Mouse (Mus musculus) cerebellum, postnatal 10 days (tissue): ENCODE results near the gene 1700008O03Rik.

Experiments used
- DNase-seq, 2 experiments: peaks; one replicate each; pipeline ENCODE4 v3.0.0; 2021; ENCODE audit warnings: mixed read lengths in 2 of 2

Gene 1700008O03Rik

DNA sequence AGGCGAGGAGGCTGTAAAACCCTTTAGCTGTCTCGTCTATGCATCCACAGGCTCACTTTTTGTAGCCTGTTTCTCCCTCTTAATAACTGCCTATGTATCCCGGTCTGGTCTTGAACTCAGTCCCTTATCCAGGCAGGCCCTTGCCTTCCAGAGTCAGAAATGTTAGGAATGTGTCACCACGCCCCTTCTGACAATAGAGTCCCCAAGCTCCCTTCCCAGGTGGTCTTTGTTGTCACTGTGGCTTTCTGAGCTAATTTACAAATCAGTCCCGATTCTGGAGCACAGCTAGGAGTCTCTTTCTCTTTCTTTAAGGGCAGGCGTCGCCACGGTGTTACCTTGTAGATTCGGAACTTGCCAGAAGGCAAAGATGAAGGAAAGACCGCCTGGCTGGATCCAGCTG lies 10.4 kb downstream of the 1700008O03Rik start:
- DNase-seq: no peak

DNA sequence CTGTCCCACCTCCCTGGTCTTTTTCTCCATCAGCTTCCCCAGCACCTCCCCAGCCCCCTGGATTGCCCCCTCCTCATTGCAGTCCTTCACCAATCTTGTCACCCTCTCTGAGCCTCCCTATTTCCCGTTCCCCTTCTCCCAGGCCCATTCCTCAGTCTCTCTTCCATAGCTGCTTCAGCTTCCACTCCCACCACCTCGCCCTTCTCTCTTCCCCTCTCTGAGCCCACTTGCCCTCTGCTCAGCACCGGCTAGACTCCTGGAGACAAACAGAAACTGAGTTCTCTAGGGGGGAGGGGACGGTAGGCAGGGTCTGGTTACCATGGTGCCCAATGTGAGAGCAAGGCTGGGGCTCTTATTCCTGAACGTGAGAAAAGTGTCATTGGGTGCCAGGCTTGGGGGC lies 10.9 kb downstream of the 1700008O03Rik start:
- no peak for DNase-seq

DNA sequence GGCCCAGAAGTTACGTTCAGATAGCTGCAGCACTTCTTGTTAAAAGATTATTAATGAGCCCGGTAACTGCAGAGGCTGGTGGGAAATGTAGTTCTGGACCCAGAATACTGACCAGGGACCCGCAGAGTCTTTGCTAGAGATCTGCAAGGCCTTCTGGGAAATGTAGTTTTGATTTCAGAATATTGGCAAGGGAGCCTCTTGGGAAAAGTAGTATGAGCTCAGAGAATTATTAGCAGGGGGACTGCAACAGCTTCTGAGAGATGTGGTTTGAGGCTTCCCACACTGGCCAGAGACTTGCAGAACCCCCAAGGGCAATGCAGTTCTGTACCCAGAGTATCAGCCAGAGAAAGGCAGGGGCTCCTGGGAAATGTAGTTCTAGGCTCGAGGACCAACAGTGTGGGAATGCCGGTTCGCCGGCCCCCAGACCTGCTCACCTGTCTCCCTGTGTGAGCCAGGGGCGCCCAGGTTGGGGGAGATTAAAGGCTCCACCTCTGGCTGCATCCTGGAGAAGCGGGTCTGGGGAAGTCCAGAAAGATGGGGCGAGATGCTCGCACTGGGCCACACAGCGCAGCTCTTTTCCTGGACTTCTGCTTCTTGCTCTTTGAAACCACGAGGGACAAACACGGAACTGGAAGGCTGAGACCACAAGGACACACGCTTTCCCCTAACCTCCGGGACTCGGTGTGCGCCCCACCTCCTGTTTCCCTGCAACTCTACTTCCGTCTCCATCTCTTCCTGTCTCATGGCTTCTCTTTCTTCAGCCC lies 11.5 kb downstream of the 1700008O03Rik start:
- peak; percentile 84 to 86 for DNase-seq

DNA sequence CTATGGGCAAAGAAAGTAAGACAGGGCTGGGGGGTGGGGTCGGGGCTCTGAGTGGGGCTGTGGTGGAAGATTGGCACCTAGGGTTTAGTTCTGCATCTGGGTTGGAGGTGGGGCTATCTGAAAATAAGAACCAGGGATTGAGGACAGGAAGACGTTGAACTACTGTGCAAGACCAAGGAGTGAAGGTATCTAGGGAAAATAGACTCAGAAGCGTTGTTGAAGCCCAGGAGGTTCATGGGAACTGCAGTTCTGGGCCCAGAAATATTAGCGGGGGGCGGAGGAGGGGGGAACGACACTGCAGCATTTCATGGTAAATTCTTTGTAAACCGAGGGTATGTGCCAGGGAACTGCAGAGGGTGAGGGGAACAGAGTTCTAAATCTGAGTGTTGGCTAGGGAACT lies 12.2 kb downstream of the 1700008O03Rik start:
- DNase-seq: no peak

DNA sequence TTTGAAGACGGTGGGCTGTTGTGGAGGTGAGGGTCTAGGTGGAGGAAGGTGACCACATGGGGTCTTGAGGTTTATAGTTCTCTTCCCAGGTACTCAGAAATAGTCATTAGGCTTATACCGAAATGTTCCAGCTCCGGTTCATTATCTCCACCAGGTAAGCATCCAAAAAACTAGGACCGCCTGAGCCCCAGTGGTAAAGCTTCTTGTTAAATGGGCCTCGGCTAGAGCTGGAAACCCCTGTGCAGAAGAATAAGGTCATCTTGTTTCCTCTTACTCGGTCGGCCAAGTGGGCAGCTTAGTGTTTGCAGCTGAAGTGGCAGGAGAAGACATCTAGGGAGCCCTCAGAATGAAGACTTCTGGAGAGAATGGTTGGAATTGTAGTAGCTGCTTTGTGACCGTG lies 12.9 kb downstream of the 1700008O03Rik start:
- DNase-seq: no peak

DNA sequence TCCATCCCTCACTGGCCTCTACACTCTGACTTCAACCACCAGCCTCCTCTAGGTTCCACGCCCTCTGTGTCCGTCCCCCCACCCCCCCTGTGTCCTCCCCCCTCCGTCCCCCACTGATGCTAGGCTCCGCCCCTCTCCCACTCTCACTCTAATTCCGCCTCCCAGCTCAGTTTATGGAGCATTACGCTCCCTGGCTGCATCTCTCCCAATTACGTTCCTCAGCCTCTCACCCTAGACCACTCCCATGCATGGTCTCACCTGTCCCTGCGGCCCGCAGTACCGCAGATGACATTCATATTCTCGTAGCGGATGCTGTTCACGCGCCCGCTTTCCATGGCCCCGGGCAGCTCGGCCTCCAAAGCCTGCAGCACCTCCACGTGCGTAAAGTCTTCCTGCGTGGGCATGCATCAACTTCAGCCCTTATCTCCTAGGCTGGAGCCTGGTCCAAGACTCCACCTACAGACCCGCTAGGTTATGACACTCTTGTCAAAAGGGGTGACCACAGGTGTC lies 24.8 kb downstream of the 1700008O03Rik start:
- DNase-seq: peak; percentile 63 to 73

DNA sequence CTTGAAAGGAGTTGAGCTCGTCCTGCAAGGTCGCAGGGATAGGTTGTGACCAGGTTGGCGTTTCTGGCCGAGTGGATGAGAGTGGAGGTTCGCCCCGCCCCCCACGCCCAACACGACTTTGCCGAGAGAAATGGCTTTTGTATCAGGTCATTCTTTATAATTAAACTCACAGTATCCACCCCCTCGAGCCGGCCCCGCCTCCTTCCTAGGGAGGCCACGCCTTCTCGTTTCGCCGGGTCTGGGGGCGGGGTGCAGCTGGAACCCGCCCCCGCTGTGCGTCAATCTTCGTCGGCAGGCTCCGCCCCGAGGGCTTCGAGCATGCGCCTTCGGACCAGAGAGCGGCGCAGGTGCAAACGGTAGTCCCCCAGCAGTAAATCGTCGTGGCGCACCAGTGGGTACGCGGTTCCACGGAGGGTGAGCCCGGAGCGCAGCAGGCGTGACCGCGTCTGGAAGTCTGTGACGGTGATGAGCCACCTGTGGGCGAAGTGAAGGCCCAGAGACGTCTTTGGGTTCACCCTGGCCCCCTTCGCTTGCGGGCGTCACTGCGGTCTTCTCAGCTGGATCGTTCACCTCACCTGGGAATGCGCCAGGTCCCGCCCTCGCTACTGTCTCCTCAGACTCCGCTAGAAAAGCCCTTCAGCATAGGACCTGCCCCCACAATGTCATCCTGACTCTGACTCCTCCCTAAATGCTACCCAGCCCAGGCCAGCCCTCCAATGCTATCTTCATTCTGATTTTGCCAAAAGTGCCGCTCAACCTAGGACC lies 25.5 kb downstream of the 1700008O03Rik start:
- DNase-seq: peak; percentile 97 to 98

DNA sequence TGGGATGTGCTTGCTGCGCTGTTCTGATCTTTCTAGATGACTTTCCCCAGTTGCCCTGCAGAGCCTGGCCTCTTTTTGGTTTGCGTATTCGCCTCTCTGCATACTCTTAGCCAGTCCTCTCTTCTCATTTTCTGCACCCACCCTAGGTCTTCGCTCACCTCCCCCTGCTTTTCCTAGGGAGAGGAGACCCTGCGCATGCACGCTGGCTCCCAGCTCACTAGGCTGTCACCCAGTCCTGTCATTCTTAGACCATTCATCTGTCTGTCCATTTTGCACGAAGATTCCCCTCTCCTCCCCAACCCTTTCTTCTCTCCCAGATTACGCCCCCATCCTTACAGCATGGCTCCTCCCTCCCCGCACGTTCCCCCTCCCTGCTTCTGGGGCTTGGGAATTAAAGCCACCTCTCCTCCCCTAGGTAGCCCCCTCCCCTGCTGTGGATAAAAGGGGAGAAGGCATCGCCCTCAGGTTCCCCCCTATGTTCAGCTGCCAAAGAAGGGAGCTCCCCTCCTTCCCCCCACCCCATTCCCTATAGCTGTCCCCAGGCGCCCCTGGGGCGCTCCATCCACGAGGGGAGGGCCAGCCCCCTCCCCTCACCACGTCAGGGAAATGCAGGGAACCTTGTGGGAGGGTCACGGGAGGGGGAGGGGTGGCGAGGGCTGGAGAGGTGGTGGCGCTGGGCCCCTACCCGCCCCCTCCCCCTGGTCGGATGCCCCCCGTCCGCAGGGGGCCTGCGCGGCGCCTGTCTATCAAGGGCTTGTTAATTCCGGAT lies 26.6 kb downstream of the 1700008O03Rik start:
- DNase-seq: peak; percentile 77 to 79

DNA sequence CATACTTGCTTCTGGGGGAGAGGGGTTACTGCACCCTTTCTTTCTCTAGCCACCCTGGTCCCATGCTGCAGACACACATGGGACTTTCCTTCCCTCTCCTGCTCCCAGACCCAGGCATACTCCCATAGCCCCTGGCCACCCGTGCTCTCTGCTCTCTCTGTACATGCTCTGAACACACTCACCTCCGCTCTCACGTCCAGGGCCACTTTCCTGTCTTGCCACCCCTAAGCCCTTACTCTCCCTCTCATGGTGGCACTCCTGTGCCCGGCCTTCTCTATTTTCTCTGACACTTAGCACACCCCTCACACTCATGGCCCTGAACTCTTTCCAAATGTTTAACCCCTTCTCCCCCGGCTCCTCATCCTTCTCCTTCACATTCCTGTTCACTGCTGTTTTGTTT lies 27.6 kb downstream of the 1700008O03Rik start:
- peak in 1 of 2 experiments; percentile 31 for DNase-seq

DNA sequence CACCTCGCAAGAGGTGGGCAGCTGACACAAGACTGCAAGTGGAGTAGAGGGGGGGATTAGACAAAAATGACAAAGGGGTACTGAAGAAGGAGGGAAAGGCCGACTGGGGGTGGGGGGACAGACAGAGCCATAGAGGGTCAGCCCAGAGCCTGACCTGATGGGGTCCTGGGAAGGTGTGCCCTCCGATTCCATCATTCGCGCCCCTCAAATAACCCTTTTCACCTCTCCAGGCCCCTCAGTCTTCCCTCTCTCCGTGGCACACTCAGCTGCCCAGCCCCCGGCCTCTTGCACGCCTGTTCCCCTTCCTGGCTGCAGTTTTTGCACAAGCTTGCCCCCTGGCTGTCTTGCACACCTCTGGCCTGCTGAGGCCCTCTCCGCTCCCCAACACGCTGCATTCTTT lies 28.1 kb downstream of the 1700008O03Rik start:
- no peak for DNase-seq

DNA sequence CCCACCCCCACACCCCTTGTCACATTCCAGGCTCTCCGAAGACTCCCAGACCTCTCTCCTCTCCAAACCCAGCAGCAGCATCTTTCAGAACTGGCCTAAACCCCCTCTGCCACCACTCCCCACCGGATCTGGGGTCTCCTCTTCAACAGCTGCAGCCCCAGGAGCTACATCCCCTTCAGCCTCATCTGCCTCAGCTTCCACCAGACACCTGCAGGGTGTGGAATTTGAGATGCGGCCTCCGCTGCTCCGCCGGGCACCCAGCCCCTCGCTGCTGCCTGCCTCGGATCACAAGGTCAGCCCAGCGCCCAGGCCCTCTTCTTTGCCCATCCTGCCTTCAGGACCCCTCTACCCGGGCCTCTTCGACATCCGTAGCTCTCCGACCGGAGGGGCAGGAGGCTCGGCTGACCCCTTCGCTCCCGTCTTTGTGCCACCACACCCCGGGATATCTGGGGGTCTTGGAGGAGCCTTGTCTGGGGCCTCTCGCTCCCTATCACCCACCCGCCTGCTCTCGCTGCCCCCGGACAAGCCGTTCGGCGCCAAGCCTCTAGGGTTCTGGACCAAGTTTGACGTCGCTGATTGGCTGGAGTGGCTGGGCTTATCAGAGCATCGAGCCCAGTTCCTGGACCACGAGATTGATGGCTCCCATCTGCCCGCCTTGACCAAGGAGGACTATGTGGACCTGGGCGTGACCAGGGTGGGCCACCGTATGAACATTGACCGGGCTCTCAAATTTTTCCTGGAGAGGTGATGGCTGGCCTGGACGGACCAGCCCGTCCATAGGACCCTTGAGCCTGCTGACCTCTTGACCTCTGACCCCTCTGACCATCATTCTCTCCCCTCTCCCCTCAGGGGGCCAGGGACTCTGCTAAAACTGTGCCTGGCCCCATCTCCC lies 28.8 kb downstream of the 1700008O03Rik start:
- peak; percentile 49 to 59 for DNase-seq

DNA sequence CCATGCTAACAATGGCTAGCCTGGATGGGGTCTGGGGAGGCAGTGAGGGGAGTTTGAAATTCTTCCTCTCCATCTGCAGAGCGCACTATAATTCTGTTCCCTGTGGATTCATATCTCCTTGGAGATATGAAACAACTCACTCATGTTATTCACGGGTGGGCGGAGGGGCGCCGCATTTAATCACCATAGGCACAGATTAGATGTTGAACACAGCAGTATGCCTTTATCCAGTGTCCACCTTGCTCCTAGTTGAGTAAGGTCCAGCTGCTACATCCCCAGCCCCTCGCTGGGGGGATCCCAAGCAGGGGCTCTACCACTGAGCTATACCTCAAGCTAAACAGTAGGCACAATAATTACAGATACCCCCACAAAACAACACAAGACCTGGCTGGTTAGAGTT lies 30.2 kb downstream of the 1700008O03Rik start:
- DNase-seq: no peak

DNA sequence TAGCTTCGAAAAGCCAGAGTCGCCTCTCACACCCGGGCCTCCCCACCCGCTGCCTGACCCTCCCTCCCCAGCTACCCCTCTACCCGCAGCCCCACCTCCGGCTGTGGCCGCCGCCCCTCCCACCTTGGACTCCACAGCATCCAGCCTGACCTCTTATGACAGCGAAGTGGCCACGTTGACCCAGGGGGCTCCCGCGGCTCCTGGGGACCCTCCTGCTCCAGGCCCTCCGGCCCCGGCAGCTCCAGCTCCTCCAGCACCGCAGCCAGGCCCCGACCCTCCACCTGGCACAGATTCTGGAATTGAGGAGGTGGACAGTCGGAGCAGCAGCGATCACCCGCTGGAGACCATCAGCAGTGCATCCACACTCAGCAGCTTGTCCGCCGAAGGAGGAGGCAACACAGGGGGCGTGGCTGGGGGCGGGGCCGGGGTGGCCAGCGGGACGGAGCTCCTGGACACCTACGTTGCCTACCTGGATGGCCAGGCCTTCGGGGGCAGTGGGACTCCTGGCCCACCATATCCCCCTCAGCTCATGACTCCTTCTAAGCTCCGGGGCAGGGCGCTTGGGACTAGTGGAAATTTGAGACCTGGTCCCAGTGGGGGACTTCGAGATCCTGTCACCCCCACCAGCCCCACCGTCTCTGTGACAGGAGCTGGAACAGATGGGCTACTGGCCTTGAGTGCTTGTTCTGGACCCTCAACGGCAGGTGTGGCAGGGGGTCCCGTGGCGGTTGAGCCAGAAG lies 31.8 kb downstream of the 1700008O03Rik start:
- DNase-seq: peak; percentile 69 to 70

DNA sequence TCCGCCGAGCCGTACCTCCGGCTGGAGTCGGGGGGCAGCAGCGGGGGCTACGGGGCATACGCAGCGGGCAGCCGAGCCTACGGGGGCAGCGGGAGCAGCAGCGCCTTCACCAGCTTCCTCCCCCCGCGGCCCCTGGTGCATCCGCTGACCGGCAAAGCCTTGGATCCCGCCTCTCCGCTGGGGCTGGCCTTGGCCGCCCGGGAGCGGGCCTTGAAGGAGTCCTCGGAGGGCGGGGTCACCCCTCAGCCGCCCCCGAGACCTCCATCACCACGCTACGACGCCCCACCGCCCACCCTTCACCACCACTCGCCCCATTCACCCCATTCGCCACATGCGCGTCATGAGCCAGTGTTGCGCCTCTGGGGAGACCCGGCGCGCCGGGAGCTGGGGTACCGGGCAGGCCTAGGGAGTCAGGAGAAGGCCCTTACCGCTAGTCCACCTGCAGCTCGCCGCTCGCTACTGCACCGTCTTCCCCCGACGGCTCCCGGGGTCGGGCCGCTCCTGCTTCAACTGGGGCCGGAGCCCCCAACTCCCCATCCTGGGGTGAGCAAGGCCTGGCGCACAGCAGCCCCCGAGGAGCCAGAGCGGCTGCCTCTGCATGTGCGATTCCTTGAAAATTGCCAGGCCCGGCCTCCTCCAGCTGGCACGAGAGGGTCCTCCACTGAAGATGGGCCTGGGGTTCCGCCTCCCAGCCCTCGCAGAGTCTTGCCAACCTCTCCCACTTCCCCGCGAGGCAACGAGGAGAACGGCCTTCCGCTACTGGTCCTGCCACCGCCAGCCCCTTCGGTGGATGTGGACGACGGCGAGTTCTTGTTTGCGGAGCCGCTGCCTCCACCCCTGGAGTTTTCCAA lies 32.6 kb downstream of the 1700008O03Rik start:
- DNase-seq: peak; percentile 54 to 58

DNA sequence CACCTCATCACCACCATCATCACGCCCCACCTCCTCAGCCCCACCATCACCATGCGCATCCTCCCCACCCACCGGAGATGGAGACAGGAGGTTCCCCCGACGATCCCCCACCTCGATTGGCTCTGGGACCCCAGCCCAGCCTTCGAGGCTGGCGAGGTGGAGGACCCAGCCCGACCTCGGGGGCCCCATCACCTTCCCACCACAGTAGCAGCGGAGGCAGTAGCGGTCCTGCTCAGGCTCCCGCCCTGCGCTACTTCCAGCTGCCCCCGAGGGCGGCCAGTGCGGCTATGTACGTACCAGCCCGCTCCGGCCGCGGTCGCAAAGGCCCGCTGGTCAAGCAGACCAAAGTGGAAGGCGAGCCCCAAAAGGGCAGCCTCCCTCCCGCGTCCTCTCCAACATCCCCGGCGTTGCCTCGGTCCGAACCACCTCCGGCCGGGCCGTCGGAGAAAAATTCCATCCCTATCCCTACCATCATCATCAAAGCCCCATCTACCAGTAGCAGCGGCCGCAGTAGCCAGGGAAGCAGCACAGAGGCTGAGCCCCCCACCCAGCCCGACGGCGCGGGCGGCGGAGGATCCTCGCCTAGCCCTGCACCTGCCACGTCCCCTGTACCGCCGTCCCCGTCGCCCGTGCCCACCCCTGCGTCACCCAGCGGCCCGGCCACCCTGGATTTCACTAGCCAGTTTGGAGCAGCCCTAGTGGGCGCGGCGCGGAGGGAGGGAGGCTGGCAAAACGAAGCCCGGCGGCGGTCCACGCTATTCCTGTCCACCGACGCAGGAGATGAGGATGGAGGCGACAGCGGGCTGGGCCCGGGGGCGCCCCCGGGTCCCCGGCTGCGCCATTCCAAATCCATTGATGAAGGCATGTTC lies 33.5 kb downstream of the 1700008O03Rik start:
- DNase-seq: peak; percentile 37 to 48

DNA sequence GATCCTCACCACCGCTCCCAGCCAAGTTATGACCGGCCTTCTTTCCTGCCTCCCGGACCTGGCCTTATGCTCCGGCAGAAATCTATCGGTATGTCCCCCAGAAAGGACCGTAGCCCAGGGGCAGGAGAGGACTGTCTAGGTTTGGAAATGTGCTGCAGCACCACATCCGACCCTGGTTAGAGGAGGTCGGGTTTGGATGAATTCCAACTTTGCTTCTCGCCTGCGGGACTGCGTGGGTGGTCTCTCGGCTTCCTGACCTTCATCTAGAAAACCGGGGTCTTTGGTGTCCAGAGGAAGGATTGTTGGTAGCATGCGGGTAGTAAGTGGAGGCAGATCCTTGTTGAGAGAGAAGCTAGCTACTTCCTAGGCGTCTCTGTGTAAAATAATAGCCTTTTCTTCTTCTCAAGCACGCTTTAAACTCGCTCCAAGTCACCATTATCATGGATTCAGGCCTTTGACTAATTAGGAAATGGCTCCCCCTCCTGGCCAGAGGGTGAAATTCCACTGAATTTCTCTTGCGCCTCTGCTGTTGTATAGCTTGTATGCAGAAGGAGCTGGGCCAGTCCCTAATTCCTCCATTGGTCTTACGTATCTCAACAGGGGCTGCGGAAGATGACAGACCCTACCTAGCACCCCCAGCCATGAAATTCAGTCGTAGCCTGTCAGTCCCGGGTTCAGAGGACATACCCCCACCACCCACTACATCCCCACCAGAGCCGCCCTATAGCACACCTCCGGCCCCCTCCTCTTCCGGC lies 34.5 kb downstream of the 1700008O03Rik start:
- peak; percentile 91 to 93 for DNase-seq

DNA sequence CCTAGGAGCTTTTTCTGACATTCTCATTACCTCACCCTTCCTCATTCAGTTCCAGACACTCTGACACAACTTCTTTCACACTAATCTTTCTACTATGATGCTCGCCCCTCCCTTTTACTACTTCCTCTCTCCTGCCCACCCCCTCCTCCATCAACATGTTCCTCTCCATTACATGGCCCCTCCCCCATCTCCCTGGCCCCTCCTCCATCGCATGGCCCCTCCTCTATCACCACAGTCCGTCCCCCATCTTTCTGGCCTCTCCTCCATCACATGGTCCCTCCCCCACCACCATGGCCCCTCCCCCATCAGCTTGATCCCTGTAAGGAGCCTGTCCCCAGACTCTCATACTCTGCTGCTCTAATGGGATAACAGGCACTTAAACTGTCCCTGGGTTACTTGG lies 36.6 kb downstream of the 1700008O03Rik start:
- DNase-seq: no peak

DNA sequence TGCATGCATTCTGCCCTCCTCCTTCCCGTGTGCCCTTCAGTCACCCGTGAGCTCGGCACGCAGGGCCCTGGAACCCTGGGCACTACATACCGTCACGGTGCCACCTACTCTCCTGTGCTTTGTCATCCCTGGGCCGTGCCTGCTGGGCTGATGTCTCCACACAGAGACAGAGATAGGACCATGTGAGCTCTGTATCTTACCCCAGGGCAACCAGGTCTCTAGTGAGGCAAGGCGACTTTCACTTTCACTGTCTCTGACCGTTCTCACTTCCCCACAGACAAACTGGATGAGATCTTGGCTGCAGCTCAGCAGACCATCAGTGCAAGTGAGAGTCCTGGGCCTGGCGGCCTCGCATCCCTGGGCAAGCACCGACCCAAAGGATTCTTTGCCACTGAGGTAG lies 41.0 kb downstream of the 1700008O03Rik start:
- no peak for DNase-seq
